Mouse (Mus musculus) cortical plate, adult 2 months (tissue): ENCODE data around the gene Tmem82.

ENCODE experiments used
- CTCF ChIP-seq: fragments of 200-500 bp; IDR thresholded peaks from 2 replicates; pipeline ENCODE4 v1.5.1; 2011; ENCODE audit warnings: mild to moderate bottlenecking, control low read depth, low read length; ENCODE audit not compliant: insufficient read depth; ENCODE audit errors: extremely low read depth
- POLR2A ChIP-seq: fragments of 200-500 bp; IDR thresholded peaks from 2 replicates; pipeline ENCODE4 v1.6.1; 2011; ENCODE audit warnings: mild to moderate bottlenecking, low read length, control low read depth; ENCODE audit not compliant: insufficient read depth; ENCODE audit errors: extremely low read depth

DNA sequence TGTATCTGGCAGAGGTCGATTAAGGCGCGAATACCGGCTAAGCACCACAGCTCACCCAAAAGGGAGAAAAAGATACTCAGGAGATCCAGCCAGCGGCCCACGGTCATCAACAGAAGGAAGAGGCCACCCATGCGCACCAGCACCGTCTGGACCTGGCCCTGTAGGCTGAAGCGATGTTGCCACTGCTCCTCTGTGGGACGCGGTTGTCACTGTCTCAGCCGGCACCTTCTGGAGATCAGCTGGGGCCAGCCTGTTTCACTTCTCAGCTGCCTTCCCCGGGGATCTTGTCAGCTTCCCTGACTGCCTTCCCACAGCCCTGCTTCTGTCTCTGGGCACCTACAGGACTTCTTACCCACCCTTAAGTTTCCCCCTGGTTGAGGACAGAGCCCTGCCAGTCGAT is 3.5 kb downstream of the Tmem82 start:
- TF ChIP-seq POLR2A (no peak), CTCF (no peak)
